Mouse (Mus musculus): ENCODE data around the gene Syt6. TPM values are rescaled to one million over a fixed set of nuclear protein-coding genes. Genes with fewer than 3 reads are reported as not detected.
A peak's percentile ranks its signal among the peaks of the same experiment; 100 is the strongest.

Gene Syt6
- 1.7 TPM in 2 replicates for polyA plus RNA-seq (2014; fragmentation: Nextera tagmentation; extraction: Ambion mirVana)

DNA sequence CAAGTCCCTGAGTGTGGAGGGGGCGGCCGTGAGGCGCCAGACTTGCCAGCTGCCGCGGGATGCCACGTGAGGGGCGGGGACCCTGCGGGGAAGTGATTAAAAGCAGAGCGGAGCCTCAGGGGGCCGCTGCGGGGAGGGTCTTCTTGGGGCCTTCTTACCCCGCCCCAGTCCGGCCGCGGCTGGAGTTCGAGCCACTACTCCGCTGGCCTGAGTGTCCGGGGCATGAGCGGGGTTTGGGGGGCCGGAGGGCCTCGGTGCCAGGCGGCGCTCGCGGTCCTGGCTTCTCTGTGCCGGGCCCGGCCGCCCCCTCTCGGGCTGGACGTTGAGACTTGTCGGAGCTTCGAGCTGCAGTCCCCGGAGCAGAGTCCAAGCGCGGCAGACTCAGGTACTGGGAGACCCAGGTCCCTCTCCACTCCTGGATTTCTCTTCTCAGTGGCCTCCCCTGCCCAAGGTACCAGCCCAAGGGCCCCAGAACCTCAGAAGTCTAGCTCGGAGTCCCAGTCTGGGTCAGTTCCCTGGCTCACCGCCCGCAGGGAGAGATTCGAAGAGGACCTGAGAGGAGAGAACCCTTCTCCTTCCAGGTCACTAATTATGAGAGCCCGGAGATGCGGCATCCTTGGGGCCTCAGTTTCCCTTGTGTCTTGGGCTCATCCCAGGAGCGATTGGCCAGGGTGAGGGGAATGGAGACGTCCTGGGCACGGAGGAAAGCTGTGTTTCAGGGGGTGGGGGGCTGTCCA lies at the start of gene Syt6:
Syt6 (plus strand) TSS at position 76 of the 737 bp plus-strand sequence.
- H3K36me3 ChIP-seq (ENCODE audit: control insufficient read depth, insufficient read depth, low read length), result no peaks in the 10 kb centered on the region
- ATAC-seq (replicated peaks; ENCODE audit: low FRiP score, low TSS enrichment, low read depth), result peak; percentile 22; the same call in 1 of the 2 replicates
- H3K27ac ChIP-seq (ENCODE audit: low read depth), result no peak within 1 kb of the TSS
- under 1% methylated on average over 44 of the region's 44 CpGs for WGBS
- H3K4me2 ChIP-seq (ENCODE audit: low read length), result peak within 1 kb of the TSS; percentile 91
- H3K27me3 ChIP-seq (replicated peaks; ENCODE audit: control insufficient read depth, insufficient read depth, low read length), result peaks cover 58% of the 10 kb centered on the region
- no peaks in the 10 kb centered on the region for H3K9me3 ChIP-seq (ENCODE audit: control insufficient read depth, low read length)
- DNase-seq (ENCODE audit: low spot score), result peak; percentile 58
- peak within 1 kb of the TSS; percentile 30; the same call in 1 of the 2 replicates for H3K9ac ChIP-seq (ENCODE audit: low read length)
- H3K4me3 ChIP-seq (ENCODE audit: low read depth, low read length), result peak within 1 kb of the TSS; percentile 49
- H3K4me1 ChIP-seq (replicated peaks; ENCODE audit: control insufficient read depth, insufficient read depth, low read length), result peaks cover 18% of the 10 kb centered on the region

GRCm38 (mm10) chr3:103526201-103526704 lies 48.8 kb upstream of the Syt6 start:
- H3K27me3 ChIP-seq (replicated peaks; ENCODE audit: control insufficient read depth, insufficient read depth, low read length), result no peaks in the 10 kb centered on the region
- H3K4me2 ChIP-seq (ENCODE audit: low read length), result no peak overlapping the region
- 72% methylated on average over 4 of the region's 4 CpGs for WGBS

DNA sequence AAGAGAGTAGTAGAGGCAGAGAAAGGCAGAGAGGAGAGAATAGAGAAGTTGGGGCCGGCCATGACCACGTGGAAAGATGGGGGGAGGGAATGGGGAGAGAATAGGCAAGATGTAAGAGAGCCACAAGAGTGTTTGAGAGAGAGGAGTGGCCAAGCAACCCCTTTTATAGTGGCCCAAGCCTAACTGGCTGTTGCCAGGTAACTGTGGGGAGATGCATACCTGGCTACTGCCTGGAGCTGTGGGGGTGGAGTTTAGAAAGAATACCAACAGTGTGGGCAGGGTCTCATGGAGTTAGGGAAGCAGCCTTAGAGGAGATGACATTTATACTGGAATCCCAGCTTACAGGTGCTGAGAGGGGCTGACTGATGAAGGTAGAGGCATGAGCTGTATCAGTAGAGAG lies 48.2 kb upstream of the Syt6 start:
- Histone ChIP-seq H3K27ac (ENCODE audit: low read depth) (no peak overlapping the region), H3K4me1 (replicated peaks; ENCODE audit: control insufficient read depth, insufficient read depth, low read length) (no peaks in the 10 kb centered on the region), H3K36me3 (ENCODE audit: control insufficient read depth, insufficient read depth, low read length) (no peaks in the 10 kb centered on the region), H3K27me3 (replicated peaks; ENCODE audit: control insufficient read depth, insufficient read depth, low read length) (no peaks in the 10 kb centered on the region), H3K4me2 (ENCODE audit: low read length) (no peak overlapping the region), H3K9ac (ENCODE audit: low read length) (no peak overlapping the region), H3K9me3 (ENCODE audit: control insufficient read depth, low read length) (no peaks in the 10 kb centered on the region), H3K4me3 (ENCODE audit: low read depth, low read length) (no peak overlapping the region)
- WGBS, result 31% methylated on average over 2 of the region's 2 CpGs
- DNase-seq (ENCODE audit: low spot score) (no peak), ATAC-seq (replicated peaks; ENCODE audit: low FRiP score, low TSS enrichment, low read depth) (no peak)

More at GRCm38 (mm10) chr3:103526201-103526704, 48.8 kb upstream of the Syt6 start:
- no peak overlapping the region for H3K4me3 ChIP-seq (ENCODE audit: low read depth, low read length)
- H3K27ac ChIP-seq (ENCODE audit: low read depth), result no peak overlapping the region
- ATAC-seq (replicated peaks; ENCODE audit: low FRiP score, low TSS enrichment, low read depth) (no peak), DNase-seq (ENCODE audit: low spot score) (no peak)
- H3K9me3 ChIP-seq (ENCODE audit: control insufficient read depth, low read length), result no peaks in the 10 kb centered on the region
- H3K9ac ChIP-seq (ENCODE audit: low read length), result no peak overlapping the region
- H3K36me3 ChIP-seq (ENCODE audit: control insufficient read depth, insufficient read depth, low read length), result no peaks in the 10 kb centered on the region
- H3K4me1 ChIP-seq (replicated peaks; ENCODE audit: control insufficient read depth, insufficient read depth, low read length), result no peaks in the 10 kb centered on the region

DNA sequence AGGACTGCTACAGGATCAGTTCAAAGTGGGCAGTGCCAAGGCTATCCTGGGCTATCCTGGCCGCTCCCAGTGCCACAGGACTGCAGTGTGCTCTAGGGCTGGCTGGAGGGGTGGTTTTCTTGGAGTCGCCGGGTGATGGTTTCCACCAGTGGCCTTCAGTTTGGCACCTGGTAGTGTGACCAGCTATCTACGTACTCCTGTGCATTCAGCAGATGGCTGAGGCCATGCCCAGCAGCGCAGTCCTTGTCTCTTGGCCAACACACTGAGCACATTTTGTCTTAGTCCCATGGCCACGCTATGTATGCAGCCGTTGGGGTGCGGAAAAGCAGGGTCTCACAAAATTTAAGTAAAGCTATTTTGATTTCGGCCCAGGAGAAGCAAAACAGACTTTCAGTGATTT lies 41.0 kb upstream of the Syt6 start:
- Histone ChIP-seq H3K4me3 (ENCODE audit: low read depth, low read length) (no peak overlapping the region), H3K27me3 (replicated peaks; ENCODE audit: control insufficient read depth, insufficient read depth, low read length) (no peaks in the 10 kb centered on the region), H3K9me3 (ENCODE audit: control insufficient read depth, low read length) (no peaks in the 10 kb centered on the region), H3K36me3 (ENCODE audit: control insufficient read depth, insufficient read depth, low read length) (no peaks in the 10 kb centered on the region), H3K9ac (ENCODE audit: low read length) (no peak overlapping the region), H3K27ac (ENCODE audit: low read depth) (no peak overlapping the region), H3K4me1 (replicated peaks; ENCODE audit: control insufficient read depth, insufficient read depth, low read length) (no peaks in the 10 kb centered on the region), H3K4me2 (ENCODE audit: low read length) (no peak overlapping the region)
- WGBS, result 96% methylated on average over 9 of the region's 9 CpGs
- ATAC-seq (replicated peaks; ENCODE audit: low FRiP score, low TSS enrichment, low read depth) (no peak), DNase-seq (ENCODE audit: low spot score) (no peak)

GRCm38 (mm10) chr3:103535207-103535606 lies 39.8 kb upstream of the Syt6 start:
- Histone ChIP-seq H3K36me3 (ENCODE audit: control insufficient read depth, insufficient read depth, low read length) (no peaks in the 10 kb centered on the region), H3K27ac (ENCODE audit: low read depth) (no peak overlapping the region), H3K4me3 (ENCODE audit: low read depth, low read length) (no peak overlapping the region), H3K9me3 (ENCODE audit: control insufficient read depth, low read length) (no peaks in the 10 kb centered on the region), H3K4me2 (ENCODE audit: low read length) (no peak overlapping the region), H3K9ac (ENCODE audit: low read length) (no peak overlapping the region), H3K27me3 (replicated peaks; ENCODE audit: control insufficient read depth, insufficient read depth, low read length) (no peaks in the 10 kb centered on the region), H3K4me1 (replicated peaks; ENCODE audit: control insufficient read depth, insufficient read depth, low read length) (no peaks in the 10 kb centered on the region)
- DNase-seq (ENCODE audit: low spot score), result no peak
- no peak for ATAC-seq (replicated peaks; ENCODE audit: low FRiP score, low TSS enrichment, low read depth)
- WGBS, result 44% methylated on average over 5 of the region's 5 CpGs

DNA sequence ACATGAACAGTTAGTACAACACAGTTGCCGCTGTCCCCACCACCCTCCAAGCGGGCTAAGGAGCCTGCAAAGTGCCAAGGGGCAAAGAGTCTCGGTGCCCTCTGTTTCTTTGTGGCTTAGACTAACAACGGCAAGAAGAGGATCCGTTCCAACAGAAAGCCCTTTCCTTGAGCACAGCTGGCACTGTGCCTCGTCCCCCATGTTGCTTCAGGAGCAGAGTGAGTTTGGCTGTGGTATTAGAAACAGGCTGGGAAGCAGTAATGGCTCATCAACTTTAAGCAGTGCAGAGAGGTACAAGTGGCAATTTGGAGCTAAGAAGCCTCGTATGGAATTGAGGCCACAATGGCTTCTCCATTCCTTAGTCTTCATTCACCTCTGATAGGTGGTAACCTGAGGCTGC lies 35.9 kb upstream of the Syt6 start:
- ATAC-seq (replicated peaks; ENCODE audit: low FRiP score, low TSS enrichment, low read depth), result no peak
- 79% methylated on average over 7 of the region's 7 CpGs for WGBS
- Histone ChIP-seq H3K36me3 (ENCODE audit: control insufficient read depth, insufficient read depth, low read length) (no peaks in the 10 kb centered on the region), H3K9me3 (ENCODE audit: control insufficient read depth, low read length) (no peaks in the 10 kb centered on the region), H3K4me1 (replicated peaks; ENCODE audit: control insufficient read depth, insufficient read depth, low read length) (no peaks in the 10 kb centered on the region), H3K27me3 (replicated peaks; ENCODE audit: control insufficient read depth, insufficient read depth, low read length) (no peaks in the 10 kb centered on the region), H3K4me2 (ENCODE audit: low read length) (no peak overlapping the region), H3K4me3 (ENCODE audit: low read depth, low read length) (no peak overlapping the region), H3K9ac (ENCODE audit: low read length) (no peak overlapping the region), H3K27ac (ENCODE audit: low read depth) (no peak overlapping the region)
- DNase-seq (ENCODE audit: low spot score), result no peak

- H3K9ac ChIP-seq (ENCODE audit: low read length), result no peak overlapping the region
- no peak overlapping the region for H3K27ac ChIP-seq (ENCODE audit: low read depth)
- H3K36me3 ChIP-seq (ENCODE audit: control insufficient read depth, insufficient read depth, low read length), result no peaks in the 10 kb centered on the region
- no peak overlapping the region for H3K4me2 ChIP-seq (ENCODE audit: low read length)
- no peak for DNase-seq (ENCODE audit: low spot score)
- WGBS, result 47% methylated on average over 2 of the region's 2 CpGs
- no peak for ATAC-seq (replicated peaks; ENCODE audit: low FRiP score, low TSS enrichment, low read depth)
- H3K9me3 ChIP-seq (ENCODE audit: control insufficient read depth, low read length), result no peaks in the 10 kb centered on the region
- H3K27me3 ChIP-seq (replicated peaks; ENCODE audit: control insufficient read depth, insufficient read depth, low read length), result no peaks in the 10 kb centered on the region
- H3K4me3 ChIP-seq (ENCODE audit: low read depth, low read length), result no peak overlapping the region
- H3K4me1 ChIP-seq (replicated peaks; ENCODE audit: control insufficient read depth, insufficient read depth, low read length), result no peaks in the 10 kb centered on the region
These were observed 28.9 kb upstream of the Syt6 start for GRCm38 (mm10) chr3:103546166-103546565.

DNA sequence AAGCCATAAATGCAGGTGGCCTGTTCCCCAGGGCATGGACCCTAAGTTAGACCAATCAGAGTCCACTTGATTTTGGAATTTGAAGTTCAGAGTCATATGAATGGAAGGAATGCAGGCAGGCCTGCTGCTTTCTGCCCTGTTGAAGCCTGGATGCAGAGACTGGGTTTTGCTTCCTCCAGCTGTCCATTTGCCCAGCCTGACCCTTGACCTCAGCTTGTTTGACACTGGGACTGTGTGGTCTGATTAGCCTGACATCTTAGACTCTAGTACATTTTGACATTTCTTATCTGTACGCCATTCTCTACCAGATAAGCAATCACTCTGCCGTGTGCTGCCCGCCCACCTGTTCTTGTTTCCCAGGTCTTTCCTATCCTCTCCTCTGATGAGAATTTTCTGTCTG lies 28.4 kb upstream of the Syt6 start:
- 63% methylated on average over 3 of the region's 3 CpGs for WGBS
- H3K27me3 ChIP-seq (replicated peaks; ENCODE audit: control insufficient read depth, insufficient read depth, low read length), result no peaks in the 10 kb centered on the region
- ATAC-seq (replicated peaks; ENCODE audit: low FRiP score, low TSS enrichment, low read depth), result no peak
- H3K9me3 ChIP-seq (ENCODE audit: control insufficient read depth, low read length), result no peaks in the 10 kb centered on the region
- no peak overlapping the region for H3K4me2 ChIP-seq (ENCODE audit: low read length)
- no peak overlapping the region for H3K27ac ChIP-seq (ENCODE audit: low read depth)
- no peak overlapping the region for H3K4me3 ChIP-seq (ENCODE audit: low read depth, low read length)
- no peaks in the 10 kb centered on the region for H3K36me3 ChIP-seq (ENCODE audit: control insufficient read depth, insufficient read depth, low read length)
- no peak overlapping the region for H3K9ac ChIP-seq (ENCODE audit: low read length)
- no peaks in the 10 kb centered on the region for H3K4me1 ChIP-seq (replicated peaks; ENCODE audit: control insufficient read depth, insufficient read depth, low read length)
- no peak for DNase-seq (ENCODE audit: low spot score)

- Histone ChIP-seq H3K4me3 (ENCODE audit: low read depth, low read length) (no peak overlapping the region), H3K27ac (ENCODE audit: low read depth) (no peak overlapping the region), H3K27me3 (replicated peaks; ENCODE audit: control insufficient read depth, insufficient read depth, low read length) (no peaks in the 10 kb centered on the region), H3K4me1 (replicated peaks; ENCODE audit: control insufficient read depth, insufficient read depth, low read length) (no peaks in the 10 kb centered on the region), H3K4me2 (ENCODE audit: low read length) (no peak overlapping the region), H3K36me3 (ENCODE audit: control insufficient read depth, insufficient read depth, low read length) (no peaks in the 10 kb centered on the region), H3K9ac (ENCODE audit: low read length) (no peak overlapping the region), H3K9me3 (ENCODE audit: control insufficient read depth, low read length) (no peaks in the 10 kb centered on the region)
- 74% methylated on average over 5 of the region's 5 CpGs for WGBS
- no peak for DNase-seq (ENCODE audit: low spot score)
- ATAC-seq (replicated peaks; ENCODE audit: low FRiP score, low TSS enrichment, low read depth), result no peak
These were observed 24.8 kb upstream of the Syt6 start for GRCm38 (mm10) chr3:103550236-103550635.
